Mouse (Mus musculus) hindbrain, embryonic 14.5 days (tissue): ENCODE results near the gene Mpv17l. TPM values are rescaled to one million over a fixed set of nuclear protein-coding genes. Genes with fewer than 3 reads are reported as not detected.
"Not testable (repeated sequence)": the region's sequence is repeated elsewhere in the genome, so short reads cannot be mapped to it uniquely, and the experiment has no call there.

ENCODE experiments used
- ATAC-seq: fragments of 200-750 bp; cut with Nextera tagmentation; 2 replicates; pipeline ENCODE4 v1.8.0; 2017; ENCODE audit warnings: moderate number of reproducible peaks, mild to moderate bottlenecking, moderate TSS enrichment, moderate library complexity; ENCODE audit not compliant: low FRiP score
- DNase-seq: peaks from one replicate; pipeline ENCODE4 v3.0.0-alpha.2; 2015; ENCODE audit warnings: low spot score
- H3K27ac ChIP-seq: fragments of 300-500 bp; sonication (generic); 2 replicates; pipeline ENCODE4 v1.5.1; 2014; ENCODE audit warnings: mild to moderate bottlenecking, moderate library complexity
- H3K27me3 ChIP-seq: fragments of 300-500 bp; sonication (generic); 2 replicates; pipeline ENCODE4 v1.6.1; 2014; ENCODE audit warnings: mild to moderate bottlenecking, low read length, mixed read lengths; ENCODE audit not compliant: control insufficient read depth, insufficient read depth
- H3K36me3 ChIP-seq: fragments of 300-500 bp; sonication (generic); replicated peaks from 2 replicates; pipeline ENCODE4 v1.6.1; 2014; ENCODE audit not compliant: control insufficient read depth, insufficient read depth
- H3K4me1 ChIP-seq: fragments of 300-500 bp; sonication (generic); replicated peaks from 2 replicates; pipeline ENCODE4 v1.6.1; 2014; ENCODE audit warnings: antibody characterized with exemption, low read length, mixed read lengths; ENCODE audit not compliant: control insufficient read depth, insufficient read depth
- H3K4me2 ChIP-seq: fragments of 300-500 bp; sonication (generic); replicated peaks from 2 replicates; pipeline ENCODE4 v1.6.1; 2014; ENCODE audit warnings: mild to moderate bottlenecking, moderate library complexity
- H3K4me3 ChIP-seq: fragments of 300-500 bp; sonication (generic); replicated peaks from 2 replicates; pipeline ENCODE4 v1.5.1; 2014; ENCODE audit warnings: mild to moderate bottlenecking, low read length
- H3K9ac ChIP-seq: fragments of 300-500 bp; sonication (generic); 2 replicates; pipeline ENCODE4 v1.6.1; 2014
- H3K9me3 ChIP-seq: fragments of 300-500 bp; sonication (generic); 2 replicates; pipeline ENCODE4 v1.6.1; 2016; ENCODE audit warnings: low read length; ENCODE audit not compliant: control insufficient read depth
- WGBS: fragments of 180-500 bp; shearing (Covaris S2); extraction: QIAGEN DNeasy Blood & Tissue Kit; methylation state at CpG from one replicate; pipeline ENCODE4 v1.1.7; 2014; 5-methylcytosine and 5-hydroxymethylcytosine counted together
- polyA plus RNA-seq: library from polyadenylated mRNA; unstranded; fragments of >200 nt; fragmentation: Nextera tagmentation; extraction: Ambion mirVana; gene quantifications from 2 replicates; pipeline ENCODE4 v1.2.1, GENCODE M21; 2014

Gene Mpv17l
- polyA plus RNA-seq, result 34.9 and 43.0 TPM in 2 replicates

- Histone ChIP-seq H3K27ac (peak within 1 kb of the TSS; percentile 85), H3K4me1 (peaks cover 8% of the 10 kb centered on the region; the same call in 1 of the 2 replicates), H3K36me3 (no peaks in the 10 kb centered on the region), H3K9me3 (no peaks in the 10 kb centered on the region), H3K4me2 (peak within 1 kb of the TSS; percentile 81), H3K4me3 (peak within 1 kb of the TSS; percentile 84), H3K9ac (peak within 1 kb of the TSS; percentile 93), H3K27me3 (no peaks in the 10 kb centered on the region)
- peak; percentile 94 for DNase-seq
- ATAC-seq, result peak; percentile 97
- under 1% methylated on average over 52 of the region's 57 CpGs for WGBS
Measured at GRCm38 (mm10) chr16:13902888-13903483, at the start of gene Mpv17l, which contains the start of gene Pdxdc1. Mpv17l (plus strand) TSS chr16:13903161. Pdxdc1 (minus strand) TSS chr16:13903131.

DNA sequence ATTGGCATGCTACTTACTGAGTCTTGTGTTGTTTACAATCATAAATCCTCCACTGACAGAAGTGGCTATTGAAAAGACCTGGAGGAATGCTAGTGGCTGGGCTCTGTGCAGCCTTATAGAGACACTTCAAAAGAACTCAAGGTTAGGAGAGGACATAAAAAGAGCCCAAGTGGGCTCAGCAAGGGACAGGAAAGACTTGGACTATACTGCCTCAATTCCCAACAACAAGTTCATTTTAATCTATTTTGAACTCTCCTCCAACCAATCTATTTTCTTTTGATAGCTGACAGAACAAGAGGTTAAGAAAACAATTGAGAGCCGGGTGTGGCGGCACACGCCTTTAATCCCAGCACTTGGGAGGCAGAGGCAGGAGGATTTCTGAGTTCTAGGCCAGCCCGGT, 49.1 kb upstream of the Mpv17l start:
- H3K9ac ChIP-seq, result no peak overlapping the region
- no peak overlapping the region for H3K27ac ChIP-seq
- H3K36me3 ChIP-seq, result peaks cover 66% of the 10 kb centered on the region
- H3K4me1 ChIP-seq, result no peaks in the 10 kb centered on the region
- ATAC-seq (no peak), DNase-seq (no peak)
- no peaks in the 10 kb centered on the region for H3K9me3 ChIP-seq
- H3K4me2 ChIP-seq, result no peak overlapping the region
- 95% methylated on average over 4 of the region's 4 CpGs for WGBS
- H3K27me3 ChIP-seq, result no peaks in the 10 kb centered on the region
- no peak overlapping the region for H3K4me3 ChIP-seq

DNA sequence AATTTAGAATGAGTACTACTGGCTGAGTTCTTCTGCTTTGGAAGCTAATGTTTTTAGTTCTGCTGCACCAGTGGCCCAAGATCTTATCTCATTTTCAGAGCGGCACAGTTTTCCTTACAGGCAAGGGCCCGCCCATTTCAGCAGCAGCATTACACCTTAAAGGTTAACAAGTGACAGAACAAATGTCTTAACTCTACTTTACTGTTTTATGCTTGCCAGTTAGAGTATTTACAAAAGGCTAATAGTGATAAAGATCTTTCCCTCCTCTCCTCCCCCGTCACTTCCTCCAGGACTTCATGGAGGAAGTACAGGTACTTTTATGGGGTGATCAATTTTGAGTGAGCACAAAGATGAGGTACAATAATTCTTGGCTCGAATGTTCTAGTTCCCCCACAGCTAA, 36.9 kb upstream of the Mpv17l start:
- ATAC-seq, result no peak
- H3K4me2 ChIP-seq, result no peak overlapping the region

GRCm38 (mm10) chr16:13866616-13867015, 36.3 kb upstream of the Mpv17l start:
- ATAC-seq (no peak), DNase-seq (no peak)
- Histone ChIP-seq H3K27ac (no peak overlapping the region), H3K4me1 (no peaks in the 10 kb centered on the region), H3K4me3 (no peak overlapping the region), H3K27me3 (no peaks in the 10 kb centered on the region), H3K9me3 (no peaks in the 10 kb centered on the region), H3K36me3 (peaks cover 17% of the 10 kb centered on the region), H3K4me2 (no peak overlapping the region), H3K9ac (no peak overlapping the region)
- 82% methylated on average over 5 of the region's 5 CpGs for WGBS

More for the DNA sequence above, 36.9 kb upstream of the Mpv17l start:
- DNase-seq, result no peak
- H3K4me3 ChIP-seq, result no peak overlapping the region
- H3K27me3 ChIP-seq, result no peaks in the 10 kb centered on the region
- no peak overlapping the region for H3K27ac ChIP-seq
- 94% methylated on average over 4 of the region's 4 CpGs for WGBS
- no peaks in the 10 kb centered on the region for H3K4me1 ChIP-seq
- peaks cover 15% of the 10 kb centered on the region for H3K36me3 ChIP-seq
- no peak overlapping the region for H3K9ac ChIP-seq
- H3K9me3 ChIP-seq, result no peaks in the 10 kb centered on the region

DNA sequence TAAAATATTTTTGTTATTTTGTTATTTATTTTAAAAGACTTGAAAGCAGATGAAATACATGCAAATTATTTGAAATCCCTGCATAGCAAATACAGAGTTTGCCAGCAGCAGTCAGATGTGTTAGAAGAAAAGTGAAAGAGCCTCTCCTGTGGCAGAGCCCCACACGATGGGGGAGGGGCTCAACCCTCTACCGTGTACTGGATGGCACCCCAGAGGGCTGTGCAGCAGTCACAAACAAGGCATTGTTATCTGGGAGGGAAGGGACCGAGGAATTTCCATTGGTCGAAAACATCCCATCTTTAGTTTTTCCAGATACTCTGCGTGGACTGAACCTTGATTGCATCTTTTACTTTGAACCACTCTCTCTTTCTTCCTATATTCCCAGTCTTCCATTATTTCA, 35.6 kb upstream of the Mpv17l start:
- not testable (repeated sequence) for H3K9me3 ChIP-seq, H3K27me3 ChIP-seq, H3K4me1 ChIP-seq, H3K27ac ChIP-seq, H3K9ac ChIP-seq, H3K4me3 ChIP-seq, DNase-seq
- peak overlapping the region; percentile 45; the same call in 1 of the 2 replicates for H3K4me2 ChIP-seq
- WGBS, result 11% methylated on average over 5 of the region's 5 CpGs
- ATAC-seq, result peak; percentile 73; the same call in 1 of the 2 replicates
- H3K36me3 ChIP-seq, result peaks cover 25% of the 10 kb centered on the region

DNA sequence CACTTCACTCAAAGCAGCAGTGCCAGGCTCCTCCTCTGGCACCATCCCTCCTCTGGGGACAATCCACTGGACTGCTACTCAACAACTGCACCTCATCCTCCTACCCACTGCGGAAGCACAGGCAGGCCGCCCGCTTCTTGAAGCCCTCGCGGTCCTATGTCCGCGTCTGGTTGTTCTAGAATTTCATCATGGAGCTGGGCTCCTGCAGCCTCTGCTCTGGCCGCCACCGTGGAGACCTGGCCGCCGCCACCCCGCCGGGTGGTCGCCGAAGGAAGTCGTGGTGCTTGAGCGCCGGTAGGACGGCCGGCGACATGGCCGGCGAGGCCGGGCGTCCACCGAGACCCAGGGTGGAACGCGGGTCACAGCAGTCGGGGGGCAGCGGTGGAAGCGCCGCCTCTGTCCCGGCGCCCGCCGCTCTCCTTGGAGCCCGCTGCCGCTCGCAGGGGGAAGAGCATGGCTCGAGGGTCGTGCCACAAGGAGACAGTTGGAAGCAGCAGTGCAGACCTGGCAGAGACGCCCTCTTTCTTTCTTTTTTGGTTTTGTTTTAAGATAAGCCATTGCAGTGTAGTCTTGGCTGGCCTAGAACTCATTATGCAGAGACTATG, 34.9 kb upstream of the Mpv17l start:
- Histone ChIP-seq H3K9ac (peak overlapping the region; percentile 34; the same call in 1 of the 2 replicates), H3K36me3 (peaks cover 25% of the 10 kb centered on the region), H3K27me3 (no peaks in the 10 kb centered on the region), H3K9me3 (no peaks in the 10 kb centered on the region), H3K4me1 (no peaks in the 10 kb centered on the region), H3K27ac (no peak overlapping the region), H3K4me3 (peak overlapping the region; percentile 18), H3K4me2 (peak overlapping the region; percentile 45)
- ATAC-seq (peak; percentile 70; the same call in 1 of the 2 replicates), DNase-seq (no peak)
- 8% methylated on average over 42 of the region's 42 CpGs for WGBS

GRCm38 (mm10) chr16:13875483-13875882, 27.5 kb upstream of the Mpv17l start:
- Histone ChIP-seq H3K9me3 (no peaks in the 10 kb centered on the region), H3K9ac (no peak overlapping the region), H3K4me1 (no peaks in the 10 kb centered on the region), H3K36me3 (peaks cover 61% of the 10 kb centered on the region), H3K4me3 (no peak overlapping the region), H3K27me3 (no peaks in the 10 kb centered on the region), H3K27ac (no peak overlapping the region), H3K4me2 (no peak overlapping the region)
- ATAC-seq (no peak), DNase-seq (no peak)
- 98% methylated on average over 4 of the region's 4 CpGs for WGBS

DNA sequence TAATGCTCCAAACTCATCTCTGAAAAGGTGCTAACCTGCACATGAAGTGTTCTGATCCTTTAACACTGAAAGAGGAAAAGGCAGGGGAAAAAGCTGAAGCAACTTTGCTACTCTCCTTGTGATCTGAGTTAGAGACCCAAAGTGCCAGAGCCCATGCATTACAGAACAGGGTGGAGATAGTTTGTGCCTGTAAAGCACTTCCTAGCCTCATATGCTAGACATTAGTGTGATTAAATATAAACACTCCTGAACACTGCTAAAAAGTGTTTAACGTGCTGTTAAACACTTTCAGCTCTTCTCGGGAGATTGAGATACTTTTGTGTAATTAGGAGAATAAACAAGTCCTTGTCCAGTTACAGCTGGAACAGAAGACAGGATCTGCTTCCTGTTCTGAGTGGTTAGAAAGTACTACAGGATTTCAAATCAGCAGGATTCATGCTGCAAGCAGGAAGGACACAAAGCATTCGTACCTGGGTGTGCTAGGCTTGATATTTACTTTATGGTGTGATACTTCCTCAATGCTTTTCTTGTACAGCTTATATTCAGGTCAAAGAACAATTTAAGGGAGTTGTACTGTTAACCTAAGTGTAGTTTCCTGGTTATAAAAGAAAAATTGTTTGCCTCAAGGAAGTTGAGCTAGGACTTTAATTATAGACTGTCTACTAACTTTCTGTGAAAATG, 19.7 kb upstream of the Mpv17l start:
- peaks cover 26% of the 10 kb centered on the region for H3K36me3 ChIP-seq
- no peaks in the 10 kb centered on the region for H3K27me3 ChIP-seq
- H3K4me1 ChIP-seq, result no peaks in the 10 kb centered on the region
- WGBS, result 78% methylated on average over 3 of the region's 3 CpGs
- no peak overlapping the region for H3K9ac ChIP-seq
- ATAC-seq, result no peak
- no peak overlapping the region for H3K4me3 ChIP-seq
- no peak overlapping the region for H3K27ac ChIP-seq
- no peaks in the 10 kb centered on the region for H3K9me3 ChIP-seq
- H3K4me2 ChIP-seq, result no peak overlapping the region
- DNase-seq, result no peak

- Histone ChIP-seq H3K27ac (no peak overlapping the region), H3K9ac (no peak overlapping the region), H3K4me1 (no peaks in the 10 kb centered on the region), H3K36me3 (no peaks in the 10 kb centered on the region), H3K4me2 (no peak overlapping the region), H3K9me3 (no peaks in the 10 kb centered on the region), H3K27me3 (no peaks in the 10 kb centered on the region), H3K4me3 (no peak overlapping the region)
- WGBS, result 90% methylated on average over 2 of the region's 2 CpGs
- DNase-seq (no peak), ATAC-seq (no peak)
Measured at GRCm38 (mm10) chr16:13890449-13890848, 12.5 kb upstream of the Mpv17l start.
